Mouse (Mus musculus) left cerebral cortex, adult 18-20 months (tissue): ENCODE measurements around the gene Slc27a5. TPM values are rescaled to one million over a fixed set of nuclear protein-coding genes. Genes with fewer than 3 reads are reported as not detected.

Source experiments
- DNase-seq, 2 experiments: peaks; one replicate each; pipeline ENCODE4 v3.0.0; 2021 to 2022; ENCODE audit warnings: low spot score in 2 of 2, mixed read lengths in 1 of 2
- total RNA-seq, 2 experiments: library from RNA; stranded (reverse); gene quantifications; 2 replicates each; pipeline ENCODE4 v1.2.3; 2021

Slc27a5 gene
- total RNA-seq, 2 experiments from 2014 or later: 0.28 TPM; not detected in 1

DNA sequence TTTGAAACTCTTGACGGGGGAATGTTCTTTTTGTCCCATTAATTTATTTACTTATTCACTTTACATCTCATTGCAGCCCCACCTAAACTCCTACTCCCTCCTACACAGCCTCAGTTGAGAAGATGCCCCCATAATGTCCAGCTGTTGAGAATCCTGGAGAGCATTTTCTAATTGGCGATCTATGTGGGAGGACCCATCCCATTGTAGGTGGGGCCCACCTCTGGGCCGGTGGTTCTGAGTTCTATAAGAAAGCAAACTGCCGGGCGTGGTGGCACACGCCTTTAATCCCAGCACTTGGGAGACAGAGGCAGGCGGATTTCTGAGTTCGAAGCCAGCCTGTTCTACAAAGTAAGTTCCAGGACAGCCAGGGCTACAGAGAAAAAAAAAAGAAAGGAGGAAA is 11.1 kb downstream of the Slc27a5 start:
- DNase-seq: no peak

DNA sequence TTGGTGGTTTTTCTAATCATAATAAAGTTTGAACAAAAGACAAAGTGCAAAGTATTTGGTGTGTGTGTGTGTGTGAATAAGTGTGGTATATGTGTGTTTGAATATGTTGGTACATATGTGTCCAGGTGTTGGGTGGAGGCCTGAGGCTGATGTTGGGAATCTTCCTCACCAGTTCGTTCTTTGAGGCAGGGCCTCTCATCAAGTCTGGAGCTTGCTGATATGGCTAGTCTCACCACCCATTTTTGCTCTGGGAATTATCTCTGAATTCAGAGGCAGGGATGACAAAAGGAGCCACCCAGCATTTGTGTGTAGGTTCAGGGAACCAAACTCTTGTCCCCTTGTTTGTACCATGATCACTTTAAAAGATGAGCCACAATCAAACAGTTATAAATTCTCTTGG is 12.3 kb downstream of the Slc27a5 start:
- no peak for DNase-seq

DNA sequence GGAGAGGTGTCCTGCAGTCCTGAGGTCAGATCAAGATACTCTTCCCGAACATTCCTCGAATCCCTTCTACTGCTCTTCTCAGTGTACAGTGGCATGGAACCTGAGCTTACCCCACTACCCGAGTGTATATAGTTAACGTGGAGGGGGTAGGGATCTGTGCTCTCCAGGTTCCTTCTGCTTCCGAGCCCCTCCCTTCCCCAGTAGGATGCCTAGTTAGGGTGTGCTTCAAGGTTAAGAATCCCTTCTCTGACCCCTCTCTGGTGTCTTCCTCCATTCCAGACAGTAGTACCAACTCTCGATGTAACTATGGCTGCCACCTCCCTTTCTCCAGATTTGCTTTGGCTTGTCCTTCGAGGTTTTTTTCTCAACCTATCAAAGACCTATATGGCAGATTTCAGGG is 17.7 kb downstream of the Slc27a5 start:
- DNase-seq: no peak

DNA sequence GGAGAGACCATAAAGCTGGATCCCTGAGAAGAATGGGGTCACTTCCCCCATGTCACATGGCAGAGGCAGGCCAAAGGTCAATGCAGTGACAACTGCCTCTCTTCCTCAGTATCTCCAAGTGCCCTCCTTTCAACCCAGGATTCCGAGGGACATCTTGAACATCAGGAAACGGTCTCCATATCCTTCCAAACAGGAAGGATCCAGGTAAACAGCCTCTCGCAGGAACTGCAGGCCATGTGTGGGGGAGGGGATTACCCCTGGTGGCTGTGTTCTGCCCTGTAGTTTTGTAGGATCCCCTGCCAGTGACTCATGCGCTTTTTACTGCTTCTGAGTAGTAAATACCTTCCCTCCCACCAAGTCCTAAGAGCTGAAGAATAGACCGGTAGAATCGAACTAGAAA is 18.2 kb downstream of the Slc27a5 start:
- DNase-seq: no peak

DNA sequence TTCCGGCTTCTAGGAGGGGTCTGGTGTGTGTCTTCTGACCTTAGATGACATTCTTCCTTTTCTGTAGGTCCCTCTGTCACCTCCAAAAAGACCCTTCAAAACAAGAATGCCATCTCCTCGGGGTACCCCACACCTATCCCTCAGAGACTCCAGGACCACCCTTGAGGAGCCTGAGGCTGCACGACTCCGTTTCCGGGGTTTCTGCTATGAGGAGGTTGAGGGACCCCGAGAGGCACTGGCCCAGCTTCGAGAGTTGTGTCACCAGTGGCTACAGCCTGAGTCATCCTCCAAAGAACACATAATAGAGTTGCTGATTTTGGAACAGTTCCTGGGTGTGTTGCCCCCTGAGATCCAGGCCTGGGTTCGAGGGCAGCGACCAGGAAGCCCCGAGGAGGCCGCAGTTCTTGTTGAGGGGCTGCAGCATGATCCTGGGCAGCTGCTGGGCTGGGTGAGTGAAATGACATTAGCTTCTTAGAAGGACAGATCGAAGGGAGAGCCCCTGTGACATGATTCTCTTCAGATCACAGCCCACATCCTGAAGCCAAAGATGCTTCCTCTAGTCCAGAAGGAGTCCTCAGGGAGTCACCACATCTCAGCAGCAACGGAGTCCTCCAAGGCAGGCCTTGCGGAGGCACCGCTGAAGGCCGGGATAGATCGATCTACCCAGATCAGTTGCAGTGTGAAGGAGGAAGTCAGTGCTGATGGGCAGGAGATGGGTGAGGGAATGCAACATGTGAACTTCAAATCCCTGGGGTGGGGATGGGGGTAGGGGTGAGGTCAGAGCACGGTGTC is 18.9 kb downstream of the Slc27a5 start:
- DNase-seq: no peak

DNA sequence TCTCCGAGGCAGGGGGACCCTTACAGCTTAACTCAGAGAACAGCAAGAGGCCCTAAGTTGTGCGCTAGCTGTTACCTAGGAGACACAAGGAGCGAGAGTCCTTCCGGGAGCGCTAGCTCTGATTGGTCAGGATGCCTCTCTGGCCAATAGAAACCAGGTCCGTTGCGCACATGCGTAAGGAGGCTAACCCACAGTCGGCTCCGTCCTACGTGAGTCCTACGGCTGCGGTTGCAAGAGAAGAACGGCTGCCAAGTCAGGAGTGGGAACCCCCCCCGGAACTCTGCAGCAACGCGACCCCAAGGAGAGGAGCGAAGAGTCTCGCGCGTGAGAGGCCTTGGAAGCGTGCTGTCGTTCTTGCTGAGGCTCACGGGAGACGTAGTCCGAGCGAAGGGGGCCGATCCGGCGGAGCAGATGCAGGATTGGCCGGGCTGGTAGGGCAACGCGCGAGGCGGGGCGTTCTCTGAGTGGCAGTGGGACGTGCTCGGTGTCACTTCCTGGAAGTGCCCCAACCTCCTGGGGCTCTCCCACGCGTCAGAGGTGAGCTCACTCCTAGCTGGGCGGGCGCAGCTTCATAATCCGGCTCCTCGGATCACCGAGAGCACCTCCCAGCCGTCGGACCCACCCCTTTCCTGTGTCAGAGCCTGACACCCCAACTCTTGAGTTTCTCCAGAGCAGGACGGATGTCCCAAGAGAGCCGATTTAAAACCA is 20.2 kb downstream of the Slc27a5 start, which contains the start of gene Zfp446:
Gene Zfp446 (plus strand): TSS at position 167 of the 708 bp plus-strand sequence.
- peak; percentile 99 for DNase-seq

DNA sequence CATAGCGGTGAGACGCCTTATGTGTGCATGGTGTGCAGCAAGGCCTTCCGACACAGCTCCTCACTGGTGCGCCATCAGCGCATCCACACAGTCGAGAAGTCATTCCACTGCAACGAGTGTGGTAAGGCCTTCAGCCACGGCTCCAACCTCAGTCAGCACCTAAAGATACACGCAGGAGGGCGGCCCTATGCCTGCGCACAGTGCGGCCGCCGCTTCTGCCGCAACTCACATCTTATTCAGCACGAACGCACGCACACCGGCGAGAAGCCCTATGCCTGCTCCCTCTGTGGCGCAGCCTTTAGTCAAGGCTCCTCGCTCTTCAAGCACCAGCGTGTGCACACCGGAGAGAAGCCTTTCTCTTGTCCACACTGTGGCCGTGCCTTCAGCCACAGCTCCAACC is 27.1 kb downstream of the Slc27a5 start:
- DNase-seq: no peak

DNA sequence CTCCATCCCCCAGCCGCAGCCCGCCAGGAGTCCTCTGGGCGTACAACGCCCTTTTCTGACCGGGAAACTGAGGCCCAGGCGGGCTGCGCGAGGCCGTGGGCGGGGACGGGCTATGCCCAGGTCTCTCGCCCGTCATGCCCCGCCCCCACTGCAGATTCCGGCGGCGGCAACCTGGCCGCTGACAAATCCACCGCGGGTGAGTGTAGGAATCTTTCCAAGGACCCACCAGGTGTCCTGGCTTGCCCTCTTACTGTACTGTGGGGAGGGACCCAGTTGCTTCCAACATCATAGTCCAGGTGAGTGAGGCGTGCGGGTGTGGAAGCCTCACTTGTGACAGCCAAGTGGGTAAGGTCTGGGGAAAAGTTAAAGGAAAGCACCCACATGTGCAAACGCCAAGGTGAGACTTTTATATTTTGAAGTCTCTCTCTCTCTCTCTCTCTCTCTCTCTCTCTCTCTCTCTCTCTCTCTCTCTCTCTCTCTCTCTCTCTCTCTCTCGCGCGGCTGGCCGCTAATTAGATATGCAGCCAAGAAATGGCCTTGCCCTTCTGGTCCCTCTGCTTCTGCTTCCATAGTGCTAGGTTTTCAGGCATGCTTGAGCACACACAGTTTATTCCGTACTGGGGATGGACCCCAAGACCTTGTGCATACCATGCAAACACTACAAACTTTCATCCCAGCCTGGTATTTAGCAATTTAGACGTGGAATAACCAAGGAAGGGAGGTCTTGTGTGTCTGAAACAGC is 31.7 kb downstream of the Slc27a5 start:
- DNase-seq: peak; percentile 48 to 61

DNA sequence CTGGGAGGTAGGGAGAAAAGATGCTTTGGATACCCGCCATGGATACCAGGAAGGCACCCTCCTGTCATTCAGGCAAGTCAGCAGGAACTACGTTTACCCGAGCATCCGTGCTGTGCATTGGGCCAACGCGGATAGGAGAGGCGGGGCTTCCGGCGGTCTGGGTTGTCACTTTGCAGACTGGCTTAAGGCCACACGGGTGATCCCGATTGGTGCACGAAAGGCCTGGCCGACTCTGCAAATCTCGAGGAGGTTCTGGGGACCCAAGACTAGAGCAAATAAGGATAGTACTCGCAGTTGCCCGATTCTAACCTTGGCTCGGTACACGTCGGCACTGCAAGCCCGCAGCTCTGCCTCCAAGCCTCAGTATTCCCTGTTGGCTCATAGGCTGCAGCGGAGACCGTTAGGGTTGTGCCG is 32.3 kb downstream of the Slc27a5 start, which contains the start of gene Zfp324:
Gene Zfp324 (plus strand): TSS at position 161 of the 414 bp plus-strand sequence.
- peak; percentile 85 to 91 for DNase-seq

DNA sequence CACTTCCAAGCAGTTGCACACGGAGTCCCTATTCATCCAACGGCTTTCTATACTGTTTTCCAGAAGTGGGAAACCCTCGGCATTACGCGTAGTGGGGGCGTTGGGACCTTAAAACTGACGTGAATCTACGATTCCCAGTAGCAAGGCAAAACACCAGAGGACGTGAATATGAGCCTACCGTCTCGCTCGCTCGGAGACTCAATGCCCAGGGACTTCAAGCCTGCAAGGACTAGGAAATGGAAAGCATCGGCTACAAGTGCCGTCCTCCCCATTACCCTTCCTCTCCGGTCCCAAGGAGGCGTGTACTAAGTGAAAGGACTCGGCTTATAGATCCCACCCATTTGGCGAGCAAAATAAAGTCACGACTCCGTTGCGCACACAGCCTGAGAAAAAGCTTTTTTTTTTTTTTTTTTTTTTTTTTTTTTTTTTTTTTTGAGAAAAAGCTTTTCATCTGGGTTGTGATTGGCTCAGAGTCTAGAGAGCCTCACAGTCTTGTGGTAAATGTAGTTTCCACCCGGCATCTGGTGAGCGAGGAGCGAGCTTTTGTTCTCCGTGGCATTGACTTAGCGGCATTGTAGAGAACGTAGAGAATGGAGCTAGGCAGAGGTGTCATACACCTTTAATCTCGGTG is 36.4 kb downstream of the Slc27a5 start:
- peak; percentile 29 to 57 for DNase-seq

DNA sequence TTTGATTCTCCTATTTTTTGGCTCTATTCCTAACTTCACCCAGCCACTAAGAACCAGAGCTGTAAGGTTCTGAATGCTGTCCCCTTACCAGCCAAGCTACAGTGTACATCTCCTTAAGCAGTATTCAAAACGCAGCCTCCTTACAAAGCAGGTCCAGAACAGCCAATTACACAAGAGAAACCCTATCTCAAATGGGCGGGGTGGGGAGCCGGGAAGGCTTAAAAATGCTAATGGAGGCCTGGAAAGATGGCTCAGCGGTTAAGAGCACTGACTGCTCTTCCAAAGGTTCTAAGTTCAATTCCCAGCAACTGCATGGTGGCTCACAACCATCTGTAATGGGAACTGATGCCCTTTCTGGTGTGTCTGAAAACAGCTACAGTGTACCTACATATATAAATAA is 38.3 kb downstream of the Slc27a5 start:
- no peak for DNase-seq

DNA sequence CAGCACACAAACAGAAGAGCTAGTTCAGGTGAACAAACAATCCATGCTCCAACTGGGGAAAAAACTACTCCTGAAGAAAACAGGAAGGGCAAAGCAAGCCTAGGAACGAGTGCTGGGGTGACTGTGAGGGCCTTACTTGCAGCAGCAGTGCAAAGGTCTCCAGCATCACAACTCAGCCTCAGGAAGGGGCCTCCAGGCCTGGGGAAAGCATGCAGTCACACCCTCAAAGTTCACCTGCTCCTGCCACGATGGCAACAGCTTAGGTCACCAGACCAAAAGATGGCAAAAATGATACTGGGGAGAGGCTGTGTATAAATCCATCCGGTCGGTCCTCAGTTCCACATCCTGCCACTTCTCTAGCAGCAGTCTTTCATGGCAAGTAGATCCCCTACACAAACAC is 39.0 kb downstream of the Slc27a5 start:
- DNase-seq: no peak

DNA sequence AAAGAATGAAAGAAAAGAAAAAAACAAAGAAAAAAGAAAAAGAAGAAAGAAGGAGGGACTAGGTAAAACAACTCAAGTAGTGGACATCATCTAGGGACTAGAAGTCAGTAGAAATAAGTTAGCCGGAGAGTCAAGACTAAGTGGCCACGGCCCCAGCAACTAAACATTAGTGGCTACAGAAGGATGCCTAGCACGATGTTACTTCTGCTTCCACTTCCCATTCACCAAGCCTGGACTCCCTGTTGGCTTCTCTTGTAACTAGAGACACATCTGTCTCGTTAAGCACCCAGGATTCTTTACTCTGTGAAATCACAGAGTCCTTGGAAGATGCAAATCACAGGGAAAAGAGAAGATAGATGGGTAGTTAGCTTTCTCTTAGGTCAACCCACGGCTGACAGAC is 40.5 kb downstream of the Slc27a5 start:
- DNase-seq: no peak

DNA sequence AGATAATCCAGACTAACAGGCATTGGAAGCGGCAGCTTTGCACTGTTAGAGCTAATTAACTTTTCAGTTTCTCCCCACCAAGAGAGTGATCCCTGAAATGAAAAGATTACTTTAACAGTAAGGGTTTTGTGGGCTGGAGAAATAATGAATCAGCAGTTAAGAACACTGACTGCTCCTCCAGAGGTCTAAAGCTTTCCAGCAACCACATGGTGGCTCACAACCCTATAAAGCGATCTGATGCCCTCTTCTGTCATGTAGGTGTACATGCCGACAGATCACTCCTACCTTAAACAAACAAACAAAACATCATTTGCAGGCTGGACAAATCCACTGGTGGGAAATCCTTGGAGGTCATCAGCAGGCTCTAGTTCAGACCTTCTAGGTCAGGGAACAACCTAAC is 43.1 kb downstream of the Slc27a5 start:
- no peak for DNase-seq

DNA sequence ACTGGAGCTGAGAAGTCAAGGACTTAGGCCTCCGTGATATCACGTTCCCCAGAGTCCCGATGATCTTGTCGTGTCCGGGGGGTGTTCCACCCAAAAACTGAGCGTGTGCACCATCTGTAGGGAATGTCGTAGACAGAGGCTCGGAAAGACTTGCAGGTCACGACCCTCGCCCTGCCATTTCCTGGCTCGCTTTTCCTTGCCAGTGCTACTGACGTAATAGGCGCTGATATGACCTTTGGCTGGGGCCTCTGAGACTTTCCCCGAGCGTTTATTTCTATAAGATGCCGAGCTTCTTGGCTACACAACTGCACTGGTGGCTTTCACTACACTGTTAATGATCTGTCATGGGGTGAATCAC is 48.1 kb downstream of the Slc27a5 start:
- no peak for DNase-seq

DNA sequence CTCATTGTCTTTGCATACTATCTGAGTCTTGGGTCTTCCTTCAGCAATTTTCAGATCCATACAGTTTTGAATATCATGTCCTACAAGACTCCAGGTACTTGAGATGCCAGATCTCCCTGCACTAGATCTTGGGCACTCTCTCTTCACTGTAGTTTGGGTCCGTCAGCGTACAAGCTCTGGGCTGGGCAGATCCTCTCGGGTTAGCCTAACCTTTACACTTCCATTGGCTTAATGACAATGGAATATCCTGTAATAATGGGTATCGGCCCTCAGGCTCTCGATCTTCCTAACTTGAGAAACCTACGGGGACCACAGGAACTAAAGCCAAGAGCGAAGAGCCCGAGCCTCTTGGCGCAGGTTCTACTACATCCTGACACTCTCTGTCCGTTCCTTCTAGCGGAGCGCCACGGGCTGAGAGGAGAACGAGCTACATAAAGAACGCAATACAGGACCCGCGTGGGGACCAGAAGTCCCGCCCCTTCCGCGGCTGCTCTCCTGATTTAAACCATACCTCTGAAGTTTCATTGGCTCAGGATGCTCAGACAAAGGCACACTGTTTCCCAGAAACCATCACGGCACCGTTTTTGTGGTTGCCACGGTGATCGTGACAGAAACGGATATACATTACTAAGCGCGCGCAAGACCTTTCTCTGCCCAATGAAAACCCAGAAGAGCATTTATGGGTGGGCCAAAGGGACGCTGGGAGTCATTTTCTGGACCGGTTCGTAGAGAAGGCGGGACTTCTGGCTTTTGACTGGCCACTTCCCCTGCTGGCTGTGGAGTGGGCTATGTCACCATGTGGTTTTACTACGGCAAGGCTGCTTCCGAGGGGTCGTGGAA is 48.7 kb downstream of the Slc27a5 start:
- peak; percentile 94 to 97 for DNase-seq

DNA sequence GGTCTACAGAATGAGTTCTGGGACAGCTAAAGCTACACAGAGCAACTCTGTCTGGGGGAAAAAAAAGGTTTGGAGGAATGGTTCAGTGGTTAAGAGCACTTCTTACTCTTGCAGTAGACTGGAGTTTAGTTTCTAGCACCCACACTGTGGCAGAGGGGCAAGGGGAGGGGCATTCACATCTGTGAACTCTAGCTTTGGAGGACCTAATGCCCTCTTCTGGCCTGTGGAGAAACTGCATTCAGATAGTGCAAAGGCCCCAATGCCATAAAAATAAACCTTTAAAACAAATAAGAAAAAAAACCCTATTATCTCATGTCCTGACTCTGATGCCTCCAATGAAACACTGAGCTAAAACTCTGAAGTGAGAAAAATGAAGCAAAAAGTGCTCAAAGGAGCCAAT is 54.5 kb downstream of the Slc27a5 start:
- DNase-seq: no peak

DNA sequence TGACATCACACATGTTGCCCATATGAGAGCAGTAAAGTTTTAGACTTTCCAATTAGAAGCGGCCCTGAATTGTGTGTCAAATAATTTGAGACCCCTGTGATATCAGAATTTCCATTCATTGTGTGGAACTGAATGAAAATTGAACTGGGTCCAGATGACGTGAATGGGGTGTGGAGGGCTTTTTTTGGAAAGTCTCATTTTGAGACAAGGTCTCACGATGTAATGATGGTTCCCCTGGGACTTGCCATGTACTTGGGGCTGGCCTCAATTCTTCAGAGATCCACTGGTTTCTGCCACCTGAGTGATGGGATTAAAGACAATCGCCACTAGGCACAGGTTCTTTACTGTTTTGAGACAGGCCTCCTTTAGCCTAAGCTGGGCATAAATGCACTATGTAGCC is 57.4 kb downstream of the Slc27a5 start:
- DNase-seq: no peak
